Mouse (Mus musculus) heart, embryonic 14.5 days (tissue): ENCODE measurements around the gene Tpm1. TPM values are rescaled to one million over a fixed set of nuclear protein-coding genes. Genes with fewer than 3 reads are reported as not detected.
A peak's percentile ranks its signal among the peaks of the same experiment; 100 is the strongest.

Experiments used
- ATAC-seq: fragments of 200-750 bp; cut with Nextera tagmentation; 2 replicates; pipeline ENCODE4 v1.8.0; 2017; ENCODE audit warnings: low read depth, moderate TSS enrichment; ENCODE audit not compliant: insufficient number of reproducible peaks, insufficient read depth, low FRiP score
- H3K27ac ChIP-seq, 2 experiments: fragments of 200-500 bp in 1 of 2; fragments of 300-500 bp in 1 of 2; sonication (generic) in 1 of 2; replicated peaks in 1 of 2; 2 replicates each; pipeline ENCODE4 v1.5.1; 2012 to 2014; ENCODE audit warnings: low read depth in 2 of 2, low read length in 2 of 2, control low read depth in 1 of 2, mild to moderate bottlenecking in 1 of 2, mixed read lengths in 1 of 2; ENCODE audit not compliant: control insufficient read depth in 1 of 2, insufficient read depth in 1 of 2
- H3K27me3 ChIP-seq: fragments of 300-500 bp; sonication (generic); 2 replicates; pipeline ENCODE4 v1.6.1; 2014; ENCODE audit warnings: mild to moderate bottlenecking, low read length, control low read depth; ENCODE audit not compliant: control insufficient read depth, insufficient read depth
- H3K36me3 ChIP-seq: fragments of 300-500 bp; sonication (generic); 2 replicates; pipeline ENCODE4 v1.6.1; 2014; ENCODE audit warnings: mild to moderate bottlenecking, control low read depth, low read length, mixed read lengths; ENCODE audit not compliant: control insufficient read depth, insufficient read depth
- H3K4me1 ChIP-seq, 2 experiments: fragments of 200-500 bp in 1 of 2; fragments of 300-500 bp in 1 of 2; sonication (generic) in 1 of 2; 2 replicates each; pipeline ENCODE4 v1.6.1; 2012 to 2014; ENCODE audit warnings: low read length in 2 of 2, control low read depth in 1 of 2, mixed read lengths in 1 of 2; ENCODE audit not compliant: control insufficient read depth in 2 of 2, insufficient read depth in 2 of 2
- H3K4me2 ChIP-seq: fragments of 300-500 bp; sonication (generic); 2 replicates; pipeline ENCODE4 v1.6.1; 2014; ENCODE audit warnings: mild to moderate bottlenecking, low read length
- H3K4me3 ChIP-seq, 2 experiments: fragments of 200-500 bp in 1 of 2; fragments of 300-500 bp in 1 of 2; sonication (generic) in 1 of 2; 2 replicates each; pipeline ENCODE4 v1.5.1; 2012 to 2014; ENCODE audit warnings: low read length in 2 of 2, mild to moderate bottlenecking in 2 of 2, control low read depth in 1 of 2, low read depth in 1 of 2, moderate library complexity in 1 of 2; ENCODE audit not compliant: control insufficient read depth in 1 of 2, insufficient read depth in 1 of 2
- H3K9ac ChIP-seq: fragments of 300-500 bp; sonication (generic); 2 replicates; pipeline ENCODE4 v1.6.1; 2014; ENCODE audit warnings: mild to moderate bottlenecking, low read length
- H3K9me3 ChIP-seq: fragments of 300-500 bp; sonication (generic); 2 replicates; pipeline ENCODE4 v1.6.1; 2016; ENCODE audit warnings: low read length, control low read depth; ENCODE audit not compliant: control insufficient read depth
- WGBS: fragments of 180-500 bp; shearing (Covaris S2); extraction: QIAGEN DNeasy Blood & Tissue Kit; methylation state at CpG from one replicate; pipeline ENCODE4 v1.1.7; 2014; 5-methylcytosine and 5-hydroxymethylcytosine counted together
- polyA plus RNA-seq: library from polyadenylated mRNA; unstranded; fragments of >200 nt; fragmentation: Nextera tagmentation; extraction: Ambion mirVana; gene quantifications from 2 replicates; pipeline ENCODE4 v1.2.1, GENCODE M21; 2014

The Tpm1 gene
- polyA plus RNA-seq, 1 experiment from 2014 or later, result 5,210 TPM

- H3K4me3 ChIP-seq, result no peak overlapping the region
- no peak for ATAC-seq
- 25% methylated on average over 17 of the region's 17 CpGs for whole genome bisulfite sequencing
- no peaks in the 10 kb centered on the region for H3K27me3 ChIP-seq
- peaks cover 86% of the 10 kb centered on the region for H3K36me3 ChIP-seq
- H3K4me1 ChIP-seq, result peaks cover 19 to 41% of the 10 kb centered on the region in 2 experiments
- no peak overlapping the region for H3K4me2 ChIP-seq
- H3K9me3 ChIP-seq, result no peaks in the 10 kb centered on the region
- H3K9ac ChIP-seq, result no peak overlapping the region
- peak overlapping the region; percentile 23 to 55 for H3K27ac ChIP-seq
Measured at GRCm38 (mm10) chr9:67024889-67025692, 24.1 kb downstream of the Tpm1 start.

- Histone ChIP-seq H3K9ac (no peak overlapping the region), H3K36me3 (peaks cover 69% of the 10 kb centered on the region), H3K4me1 (peaks cover 20 to 39% of the 10 kb centered on the region in 2 experiments), H3K4me2 (no peak overlapping the region), H3K9me3 (no peaks in the 10 kb centered on the region), H3K27ac (no peak overlapping the region), H3K27me3 (no peaks in the 10 kb centered on the region), H3K4me3 (no peak overlapping the region)
- no peak for ATAC-seq
- WGBS, result 91% methylated on average over 9 of the region's 9 CpGs
Measured at GRCm38 (mm10) chr9:67023371-67023770, 25.8 kb downstream of the Tpm1 start.

- peak; percentile 74; the same call in 1 of the 2 replicates for ATAC-seq
Measured at GRCm38 (mm10) chr9:67020063-67020462, 29.1 kb downstream of the Tpm1 start.

GRCm38 (mm10) chr9:67013501-67013900 lies 35.7 kb downstream of the Tpm1 start:
- no peak for ATAC-seq
- Histone ChIP-seq H3K36me3 (no peaks in the 10 kb centered on the region), H3K4me2 (no peak overlapping the region), H3K4me3 (no peak overlapping the region), H3K9ac (no peak overlapping the region), H3K9me3 (no peaks in the 10 kb centered on the region), H3K4me1 (peaks cover 7 to 16% of the 10 kb centered on the region in 2 experiments), H3K27me3 (no peaks in the 10 kb centered on the region), H3K27ac (no peak overlapping the region)
- WGBS, result 31% methylated on average over 2 of the region's 2 CpGs

More at GRCm38 (mm10) chr9:67020063-67020462, 29.1 kb downstream of the Tpm1 start:
- Histone ChIP-seq H3K27me3 (no peaks in the 10 kb centered on the region), H3K4me2 (peak overlapping the region; percentile 10; the same call in 1 of the 2 replicates), H3K27ac (peak overlapping the region; percentile 69 to 71), H3K4me1 (peaks cover 10 to 26% of the 10 kb centered on the region in 2 experiments), H3K9ac (peak overlapping the region; percentile 30; the same call in 1 of the 2 replicates), H3K9me3 (no peaks in the 10 kb centered on the region), H3K36me3 (peaks cover 36% of the 10 kb centered on the region), H3K4me3 (no peak overlapping the region)
- WGBS, result 5% methylated on average over 2 of the region's 2 CpGs

GRCm38 (mm10) chr9:67012470-67012869 lies 36.7 kb downstream of the Tpm1 start:
- ATAC-seq, result peak; percentile 39; the same call in 1 of the 2 replicates
- Histone ChIP-seq H3K4me3 (no peak overlapping the region), H3K27me3 (no peaks in the 10 kb centered on the region), H3K27ac (peak overlapping the region in 1 of 2 experiments; percentile 15; a peak in 1 of 4 replicates), H3K4me1 (peaks cover 7 to 16% of the 10 kb centered on the region in 2 experiments), H3K9ac (no peak overlapping the region), H3K4me2 (no peak overlapping the region), H3K9me3 (no peaks in the 10 kb centered on the region), H3K36me3 (no peaks in the 10 kb centered on the region)
- 24% methylated on average over 3 of the region's 3 CpGs for WGBS

- no peaks in the 10 kb centered on the region for H3K36me3 ChIP-seq
- no peak overlapping the region for H3K9ac ChIP-seq
- 63% methylated on average over 9 of the region's 9 CpGs for WGBS
- no peaks in the 10 kb centered on the region for H3K27me3 ChIP-seq
- no peaks in the 10 kb centered on the region for H3K9me3 ChIP-seq
- H3K27ac ChIP-seq, result no peak overlapping the region
- no peak overlapping the region for H3K4me2 ChIP-seq
- peaks cover 7 to 16% of the 10 kb centered on the region in 2 experiments for H3K4me1 ChIP-seq
- ATAC-seq, result no peak
- no peak overlapping the region for H3K4me3 ChIP-seq
Measured at GRCm38 (mm10) chr9:67011483-67011882, 37.7 kb downstream of the Tpm1 start.

- Histone ChIP-seq H3K4me2 (no peak overlapping the region), H3K4me3 (no peak overlapping the region), H3K9me3 (no peaks in the 10 kb centered on the region), H3K27me3 (no peaks in the 10 kb centered on the region), H3K36me3 (no peaks in the 10 kb centered on the region), H3K27ac (no peak overlapping the region), H3K9ac (no peak overlapping the region), H3K4me1 (peaks cover 7 to 16% of the 10 kb centered on the region in 2 experiments)
- ATAC-seq, result no peak
- 37% methylated on average over 11 of the region's 11 CpGs for WGBS
Measured at GRCm38 (mm10) chr9:67008781-67009180, 40.4 kb downstream of the Tpm1 start.
